Mouse (Mus musculus) lung, postnatal 0 days (tissue): ENCODE results near the gene Heca. TPM values are rescaled to one million over a fixed set of nuclear protein-coding genes. Genes with fewer than 3 reads are reported as not detected.

ENCODE experiments used
- ATAC-seq: fragments of 200-750 bp; cut with Nextera tagmentation; 2 replicates; pipeline ENCODE4 v1.8.0; 2017; ENCODE audit warnings: moderate library complexity
- DNase-seq: peaks from one replicate; pipeline ENCODE4 v3.0.0-alpha.2; 2016; ENCODE audit warnings: low spot score
- H3K27ac ChIP-seq: fragments of 300-500 bp; sonication (generic); 2 replicates; pipeline ENCODE4 v1.5.1; 2014; ENCODE audit warnings: antibody characterized with exemption, mild to moderate bottlenecking, low read length, mixed read lengths
- H3K27me3 ChIP-seq: fragments of 300-500 bp; sonication (generic); replicated peaks from 2 replicates; pipeline ENCODE4 v1.6.1; 2014; ENCODE audit warnings: low read length, mixed read lengths; ENCODE audit not compliant: insufficient read depth
- H3K36me3 ChIP-seq: fragments of 300-500 bp; sonication (generic); 2 replicates; pipeline ENCODE4 v1.6.1; 2014; ENCODE audit warnings: low read length, mixed read lengths; ENCODE audit not compliant: insufficient read depth
- H3K4me1 ChIP-seq: fragments of 300-500 bp; sonication (generic); 2 replicates; pipeline ENCODE4 v1.6.1; 2014; ENCODE audit warnings: antibody characterized with exemption, low read depth, low read length, mixed read lengths; ENCODE audit not compliant: insufficient read depth
- H3K4me2 ChIP-seq: fragments of 300-500 bp; sonication (generic); replicated peaks from 2 replicates; pipeline ENCODE4 v1.6.1; 2014; ENCODE audit warnings: low read depth, mild to moderate bottlenecking, low read length, moderate library complexity, mixed read lengths
- H3K4me3 ChIP-seq: fragments of 300-500 bp; sonication (generic); 2 replicates; pipeline ENCODE4 v1.5.1; 2014; ENCODE audit warnings: low read depth, low read length
- H3K9ac ChIP-seq: fragments of 300-500 bp; sonication (generic); replicated peaks from 2 replicates; pipeline ENCODE4 v1.6.1; 2014; ENCODE audit warnings: low read depth, mild to moderate bottlenecking
- H3K9me3 ChIP-seq: fragments of 300-500 bp; sonication (generic); 2 replicates; pipeline ENCODE4 v1.6.1; 2016; ENCODE audit warnings: low read length, mixed read lengths
- CTCF ChIP-seq: IDR thresholded peaks from 2 replicates; pipeline ENCODE4 v1.5.1; 2016; ENCODE audit warnings: antibody characterized with exemption, mild to moderate bottlenecking
- EP300 ChIP-seq: IDR thresholded peaks from 2 replicates; pipeline ENCODE4 v1.6.1; 2016; ENCODE audit warnings: antibody characterized with exemption, mild to moderate bottlenecking, control low read depth
- WGBS: fragments of 180-500 bp; shearing (Covaris S2); extraction: QIAGEN DNeasy Blood & Tissue Kit; methylation state at CpG from one replicate; pipeline ENCODE4 v1.1.7; 2014; 5-methylcytosine and 5-hydroxymethylcytosine counted together
- polyA plus RNA-seq: library from polyadenylated mRNA; unstranded; fragments of >200 nt; fragmentation: Nextera tagmentation; extraction: Ambion mirVana; gene quantifications from 2 replicates; pipeline ENCODE4 v1.2.1, GENCODE M21; 2015

Gene Heca
- polyA plus RNA-seq, 1 experiment from 2014 or later = 8.2 TPM

DNA sequence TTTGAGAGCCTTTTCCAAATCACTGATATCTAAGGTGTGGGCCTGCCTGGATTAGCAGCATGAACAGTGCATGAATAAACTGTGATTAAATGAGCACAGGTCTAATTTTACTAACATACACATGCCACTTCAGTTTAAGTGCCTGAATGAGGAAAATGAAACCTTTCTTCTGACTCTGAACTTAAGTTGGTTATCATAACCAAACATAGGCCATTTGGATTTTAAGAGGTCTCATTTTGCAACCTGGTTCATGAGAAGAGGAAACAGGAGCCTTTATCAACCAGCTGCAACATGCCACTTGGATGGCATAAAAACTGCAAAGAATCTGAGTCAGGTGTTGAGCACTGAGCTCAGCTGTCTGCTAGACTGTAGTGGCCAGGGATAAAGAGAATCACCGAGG lies 16.7 kb downstream of the Heca start:
- Histone ChIP-seq H3K4me3 (no peak overlapping the region), H3K4me2 (no peak overlapping the region), H3K4me1 (peaks cover 12% of the 10 kb centered on the region; the same call in 1 of the 2 replicates), H3K36me3 (no peaks in the 10 kb centered on the region), H3K9me3 (no peaks in the 10 kb centered on the region), H3K27ac (0 out of 2 replicates have a peak overlapping the region, but pooled peaks have one; percentile 40), H3K9ac (no peak overlapping the region), H3K27me3 (no peaks in the 10 kb centered on the region)
- DNase-seq (peak; percentile 76), ATAC-seq (peak; percentile 73)
- TF ChIP-seq CTCF (no peak), EP300 (peak; percentile 63)
- WGBS = 31% methylated on average over 1 of the region's 1 CpGs

DNA sequence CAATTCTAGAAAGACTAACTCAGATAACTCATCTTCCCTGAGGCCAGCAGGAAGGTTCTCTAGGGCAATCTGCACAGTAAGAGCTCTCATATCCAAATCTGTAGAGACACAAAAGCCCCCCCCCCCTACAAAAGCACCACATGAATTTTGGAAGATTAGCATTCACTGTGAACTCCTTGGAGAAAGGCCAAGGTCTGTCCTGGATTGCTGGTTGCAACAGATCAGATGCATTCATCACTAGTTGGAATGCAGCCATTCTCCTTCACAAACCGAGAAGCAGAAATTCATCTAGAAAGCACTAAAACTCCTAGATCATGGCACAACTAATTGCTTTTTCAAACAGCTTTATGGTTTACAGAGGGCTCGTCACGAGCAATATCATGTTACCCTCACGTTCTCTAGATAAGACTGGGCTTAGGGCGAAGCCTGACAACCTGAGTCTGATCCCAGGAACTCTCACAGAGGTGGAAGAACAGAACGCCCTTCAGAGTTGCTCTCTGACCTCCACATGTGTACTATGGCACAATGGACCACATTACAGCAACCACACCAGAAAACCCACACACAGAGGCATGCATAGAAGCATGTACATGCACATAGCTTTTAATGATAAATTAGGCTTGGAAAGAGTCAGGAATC lies 17.3 kb downstream of the Heca start:
- Histone ChIP-seq H3K9ac (no peak overlapping the region), H3K27ac (peak overlapping the region; percentile 40; the same call in 1 of the 2 replicates), H3K4me2 (peak overlapping the region; percentile 19; the same call in 1 of the 2 replicates), H3K4me1 (peaks cover 12% of the 10 kb centered on the region; the same call in 1 of the 2 replicates), H3K9me3 (no peaks in the 10 kb centered on the region), H3K36me3 (no peaks in the 10 kb centered on the region), H3K27me3 (no peaks in the 10 kb centered on the region), H3K4me3 (no peak overlapping the region)
- WGBS = 21% methylated on average over 6 of the region's 6 CpGs
- ATAC-seq (peak; percentile 45), DNase-seq (peak; percentile 83)
- no peak for TF ChIP-seq EP300
- TF ChIP-seq CTCF = no peak

DNA sequence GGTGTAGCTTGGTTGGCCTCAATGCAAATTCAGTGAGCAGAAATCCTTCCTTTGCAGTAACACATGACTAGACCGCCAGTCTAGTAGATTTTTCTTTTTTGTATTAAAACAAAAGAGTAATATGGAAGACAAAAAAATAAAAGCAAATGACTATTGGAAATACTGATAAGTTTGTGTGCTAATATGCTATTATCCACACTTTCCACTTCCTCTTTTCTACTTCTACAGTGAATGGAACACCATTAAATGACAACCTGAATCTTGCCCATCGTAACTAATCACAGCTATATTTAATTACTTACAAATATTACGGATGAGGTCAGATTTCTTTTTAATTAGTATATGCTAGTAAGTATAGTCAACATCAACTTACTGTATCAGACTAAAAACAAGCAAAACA lies 22.7 kb downstream of the Heca start:
- Histone ChIP-seq H3K9me3 (no peaks in the 10 kb centered on the region), H3K4me1 (no peaks in the 10 kb centered on the region; the same call in 1 of the 2 replicates), H3K36me3 (no peaks in the 10 kb centered on the region), H3K4me3 (no peak overlapping the region), H3K27me3 (no peaks in the 10 kb centered on the region), H3K27ac (no peak overlapping the region), H3K4me2 (no peak overlapping the region), H3K9ac (no peak overlapping the region)
- ATAC-seq (no peak), DNase-seq (no peak)
- 95% methylated on average over 3 of the region's 3 CpGs for WGBS
- TF ChIP-seq CTCF (no peak), EP300 (no peak)

DNA sequence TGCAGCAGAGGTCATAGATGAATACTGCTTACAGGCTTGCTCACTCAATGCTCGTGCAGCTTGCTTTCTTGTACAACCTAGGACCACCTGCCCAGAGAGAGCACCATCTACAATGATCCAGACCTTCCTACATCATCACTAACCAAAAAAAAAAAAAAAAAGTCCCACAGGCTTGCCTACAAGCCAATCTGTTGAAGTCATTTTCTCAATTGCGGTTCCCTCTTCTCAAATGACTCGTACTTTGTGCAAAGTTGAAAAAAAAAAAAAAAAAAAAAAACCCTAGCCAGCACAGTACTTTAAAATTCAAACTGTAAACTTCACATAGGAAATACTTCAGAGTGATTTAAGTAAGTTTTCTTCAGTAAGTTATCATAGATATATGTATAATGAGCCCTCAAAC lies 23.7 kb downstream of the Heca start:
- WGBS = 73% methylated on average over 3 of the region's 3 CpGs
- no peaks in the 10 kb centered on the region for H3K36me3 ChIP-seq
- no peak overlapping the region for H3K4me2 ChIP-seq
- DNase-seq = no peak
- no peaks in the 10 kb centered on the region; the same call in 1 of the 2 replicates for H3K4me1 ChIP-seq
- H3K27ac ChIP-seq = no peak overlapping the region
- H3K27me3 ChIP-seq = no peaks in the 10 kb centered on the region
- no peak overlapping the region for H3K4me3 ChIP-seq
- no peaks in the 10 kb centered on the region for H3K9me3 ChIP-seq
- TF ChIP-seq EP300 (no peak), CTCF (no peak)
- no peak for ATAC-seq
- no peak overlapping the region for H3K9ac ChIP-seq

DNA sequence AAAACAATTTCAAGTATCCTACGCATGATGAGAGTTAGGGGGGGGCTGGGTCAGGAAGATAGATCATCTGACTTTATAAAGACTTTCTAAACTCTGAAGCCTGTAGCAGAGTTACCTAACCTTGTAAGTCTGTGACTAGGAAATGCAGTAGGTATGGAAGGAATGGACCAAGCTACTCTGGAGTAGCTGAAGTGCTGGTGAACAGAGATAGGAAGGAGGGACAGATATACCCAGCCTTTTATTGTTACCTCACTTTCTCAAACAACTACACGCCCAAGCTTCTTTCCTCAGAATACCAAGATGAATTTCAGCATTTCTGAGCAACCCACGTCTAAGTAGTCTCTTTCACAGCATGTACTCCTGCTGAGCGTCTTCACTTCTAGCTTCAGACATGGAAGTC lies 26.5 kb downstream of the Heca start:
- no peak for DNase-seq
- TF ChIP-seq EP300 (no peak), CTCF (no peak)
- Histone ChIP-seq H3K9ac (no peak overlapping the region), H3K4me2 (no peak overlapping the region), H3K27ac (no peak overlapping the region), H3K9me3 (no peaks in the 10 kb centered on the region), H3K36me3 (no peaks in the 10 kb centered on the region), H3K27me3 (no peaks in the 10 kb centered on the region), H3K4me3 (no peak overlapping the region), H3K4me1 (no peaks in the 10 kb centered on the region; the same call in 1 of the 2 replicates)
- 62% methylated on average over 4 of the region's 4 CpGs for WGBS
- no peak for ATAC-seq

DNA sequence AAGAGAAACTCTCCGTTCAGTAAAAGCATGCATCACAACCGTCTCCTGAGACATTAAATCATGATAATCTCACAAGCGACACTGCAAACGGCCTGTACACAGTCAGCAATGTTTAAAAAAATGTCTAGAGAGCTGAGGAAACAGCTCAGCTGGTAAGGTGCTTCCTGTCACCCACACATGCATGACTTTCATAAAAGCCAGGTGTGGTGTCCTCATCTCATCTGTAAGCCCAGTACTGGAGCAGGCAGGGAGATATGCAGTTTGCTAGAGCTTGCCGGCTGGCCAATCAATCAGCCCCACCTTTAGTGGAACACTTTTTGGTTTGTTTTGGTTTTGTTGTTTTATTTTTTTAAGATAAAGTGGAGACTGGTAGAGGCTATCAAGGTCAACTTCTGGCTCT lies 27.9 kb downstream of the Heca start:
- Histone ChIP-seq H3K9ac (no peak overlapping the region), H3K27ac (no peak overlapping the region), H3K36me3 (peaks cover 9% of the 10 kb centered on the region; the same call in 1 of the 2 replicates), H3K9me3 (no peaks in the 10 kb centered on the region), H3K27me3 (no peaks in the 10 kb centered on the region), H3K4me2 (no peak overlapping the region), H3K4me1 (no peaks in the 10 kb centered on the region; the same call in 1 of the 2 replicates), H3K4me3 (no peak overlapping the region)
- TF ChIP-seq CTCF = no peak
- TF ChIP-seq EP300 = no peak
- no peak for ATAC-seq
- DNase-seq = no peak
- WGBS = 45% methylated on average over 5 of the region's 5 CpGs
